Mouse (Mus musculus) small intestine, adult 2 months (tissue): Measurements from ENCODE around the gene Wdfy4. TPM values are rescaled to one million over a fixed set of nuclear protein-coding genes. Genes with fewer than 3 reads are reported as not detected.
A peak's percentile ranks its signal among the peaks of the same experiment; 100 is the strongest.

ENCODE experiments used
- H3K27ac ChIP-seq: fragments of 200-500 bp; 2 replicates; pipeline ENCODE4 v1.5.1; 2012; ENCODE audit warnings: low read depth, low read length, control low read depth, inconsistent platforms; ENCODE audit not compliant: insufficient read depth
- H3K27me3 ChIP-seq: fragments of 200-500 bp; 2 replicates; pipeline ENCODE4 v1.6.1; 2012; ENCODE audit warnings: mild to moderate bottlenecking, moderate library complexity, low read length, inconsistent platforms; ENCODE audit not compliant: control insufficient read depth, insufficient read depth
- H3K36me3 ChIP-seq: fragments of 200-500 bp; 2 replicates; pipeline ENCODE4 v1.6.1; 2012; ENCODE audit warnings: mild to moderate bottlenecking, low read length, control low read depth, inconsistent platforms; ENCODE audit not compliant: control insufficient read depth, insufficient read depth
- H3K4me1 ChIP-seq: fragments of 200-500 bp; 2 replicates; pipeline ENCODE4 v1.6.1; 2012; ENCODE audit warnings: low read length, inconsistent platforms, mixed read lengths; ENCODE audit not compliant: control insufficient read depth, insufficient read depth, insufficient read length
- H3K4me3 ChIP-seq: fragments of 200-500 bp; 2 replicates; pipeline ENCODE4 v1.5.1; 2012; ENCODE audit warnings: low read depth, mild to moderate bottlenecking, control low read depth, inconsistent platforms, low read length, moderate library complexity
- CTCF ChIP-seq: fragments of 200-500 bp; IDR thresholded peaks from 2 replicates; pipeline ENCODE4 v1.5.1; 2012; ENCODE audit warnings: low read depth, mild to moderate bottlenecking, control low read depth, inconsistent platforms, low read length, moderate library complexity, mixed read lengths; ENCODE audit not compliant: insufficient replicate concordance, insufficient read length; ENCODE audit errors: extremely low read depth
- POLR2A ChIP-seq: fragments of 200-500 bp; IDR thresholded peaks from 2 replicates; pipeline ENCODE4 v1.6.1; 2012; ENCODE audit warnings: low read depth, mild to moderate bottlenecking, control low read depth, inconsistent platforms, low read length, moderate library complexity
- WGBS: fragments of 180-500 bp; shearing (Covaris S2); methylation state at CpG from one replicate; pipeline ENCODE4 v1.1.7; 2018; 5-methylcytosine and 5-hydroxymethylcytosine counted together
- polyA plus RNA-seq: library from polyadenylated mRNA; depleted of rRNA; stranded (reverse); fragments of >200 nt; gene quantifications from 2 replicates; pipeline ENCODE4 v1.2.3, GENCODE M21; 2012

The Wdfy4 gene
- polyA plus RNA-seq, 1 experiment, result 4.8 TPM

DNA sequence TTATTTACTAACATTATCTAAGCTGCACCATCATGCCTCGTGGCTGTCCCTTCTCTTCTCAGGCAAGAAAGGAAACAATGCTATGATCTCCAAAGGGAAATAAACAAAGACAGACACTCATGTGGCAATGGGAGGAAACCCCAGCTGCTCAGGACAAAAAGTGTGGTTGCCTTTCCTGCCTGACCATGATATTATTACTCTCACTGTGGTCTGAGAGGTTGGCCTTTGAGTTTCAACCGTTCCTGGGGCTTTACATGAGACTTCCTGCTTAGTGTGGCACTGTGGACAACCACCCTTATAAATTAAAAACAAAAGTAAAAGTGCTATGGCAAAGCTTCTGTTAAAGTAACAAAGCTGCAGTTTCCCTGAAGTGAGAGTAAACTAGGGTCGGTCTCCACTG, 27.0 kb downstream of the Wdfy4 start:
- Histone ChIP-seq H3K27ac (no peak overlapping the region), H3K4me1 (no peaks in the 10 kb centered on the region), H3K36me3 (no peaks in the 10 kb centered on the region), H3K27me3 (no peaks in the 10 kb centered on the region), H3K4me3 (no peak overlapping the region)
- TF ChIP-seq CTCF (no peak), POLR2A (no peak)
- WGBS, result 49% methylated on average over 3 of the region's 3 CpGs

- Histone ChIP-seq H3K27me3 (no peaks in the 10 kb centered on the region), H3K36me3 (no peaks in the 10 kb centered on the region), H3K27ac (no peak overlapping the region), H3K4me3 (no peak overlapping the region), H3K4me1 (no peaks in the 10 kb centered on the region)
- TF ChIP-seq CTCF, result no peak
- TF ChIP-seq POLR2A, result no peak
- 53% methylated on average over 1 of the region's 1 CpGs for WGBS
Measured at GRCm38 (mm10) chr14:33152941-33153340, 32.4 kb downstream of the Wdfy4 start.

DNA sequence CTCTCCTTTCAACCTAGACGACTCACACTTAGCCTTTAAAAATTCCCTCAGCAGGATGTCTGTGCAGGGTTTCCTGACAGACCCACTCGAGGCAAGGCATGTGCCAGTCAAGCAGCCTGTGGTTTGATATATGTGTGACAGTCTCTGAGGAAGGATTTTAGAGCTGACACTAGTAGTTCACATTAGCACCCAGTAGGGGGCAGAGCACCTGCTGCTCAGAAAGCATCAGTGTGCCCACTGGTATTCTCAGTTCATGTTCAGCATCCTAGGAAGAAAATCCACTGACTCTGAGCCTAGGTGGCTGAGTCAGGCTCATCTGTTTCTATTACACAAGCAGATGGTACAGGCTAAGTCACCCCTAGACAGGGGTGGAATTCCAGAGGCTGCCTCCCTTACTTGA, 39.0 kb downstream of the Wdfy4 start:
- Histone ChIP-seq H3K27me3 (no peaks in the 10 kb centered on the region), H3K36me3 (no peaks in the 10 kb centered on the region), H3K27ac (no peak overlapping the region), H3K4me1 (no peaks in the 10 kb centered on the region), H3K4me3 (no peak overlapping the region)
- TF ChIP-seq CTCF (peak; percentile 51; the same call in 1 of the 2 replicates), POLR2A (no peak)
- 10% methylated on average over 2 of the region's 2 CpGs for WGBS

DNA sequence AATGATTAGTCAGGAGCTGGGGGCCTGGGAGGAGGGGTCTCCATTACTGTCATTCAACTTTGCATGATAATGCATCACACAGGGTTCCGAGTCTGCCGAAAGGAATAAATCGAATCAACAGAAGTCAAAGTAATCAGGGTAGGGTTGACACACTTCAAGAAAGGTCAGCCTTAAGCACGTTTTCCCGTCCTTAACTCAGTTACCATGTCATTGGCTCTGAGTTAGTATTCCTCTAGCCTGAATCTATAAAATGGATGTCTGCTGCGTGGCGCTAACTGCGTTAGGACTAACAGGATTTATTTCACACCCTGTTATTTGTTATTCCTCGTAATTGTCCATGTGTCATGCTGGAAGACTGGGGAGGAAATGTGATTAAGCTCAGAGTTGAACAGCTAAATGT, 48.5 kb downstream of the Wdfy4 start:
- H3K27me3 ChIP-seq, result no peaks in the 10 kb centered on the region
- no peaks in the 10 kb centered on the region for H3K4me1 ChIP-seq
- WGBS, result 79% methylated on average over 9 of the region's 9 CpGs
- H3K4me3 ChIP-seq, result no peak overlapping the region
- no peaks in the 10 kb centered on the region for H3K36me3 ChIP-seq
- TF ChIP-seq CTCF (no peak), POLR2A (no peak)
- no peak overlapping the region for H3K27ac ChIP-seq

- no peak overlapping the region for H3K27ac ChIP-seq
- no peaks in the 10 kb centered on the region for H3K36me3 ChIP-seq
- H3K4me1 ChIP-seq, result no peaks in the 10 kb centered on the region
- 82% methylated on average over 6 of the region's 6 CpGs for WGBS
- H3K4me3 ChIP-seq, result no peak overlapping the region
- H3K27me3 ChIP-seq, result no peaks in the 10 kb centered on the region
- no peak for TF ChIP-seq CTCF
- no peak for TF ChIP-seq POLR2A
Measured at GRCm38 (mm10) chr14:33135170-33135569, 50.1 kb downstream of the Wdfy4 start.

GRCm38 (mm10) chr14:33131044-33131758, 54.1 kb downstream of the Wdfy4 start:
- Histone ChIP-seq H3K36me3 (no peaks in the 10 kb centered on the region), H3K4me1 (no peaks in the 10 kb centered on the region), H3K4me3 (no peak overlapping the region), H3K27me3 (no peaks in the 10 kb centered on the region), H3K27ac (no peak overlapping the region)
- 76% methylated on average over 7 of the region's 7 CpGs for WGBS
- no peak for TF ChIP-seq POLR2A
- TF ChIP-seq CTCF, result no peak

- Histone ChIP-seq H3K36me3 (no peaks in the 10 kb centered on the region), H3K4me3 (no peak overlapping the region), H3K27ac (no peak overlapping the region), H3K4me1 (no peaks in the 10 kb centered on the region), H3K27me3 (no peaks in the 10 kb centered on the region)
- TF ChIP-seq CTCF (no peak), POLR2A (no peak)
- 56% methylated on average over 1 of the region's 1 CpGs for WGBS
Measured at GRCm38 (mm10) chr14:33116590-33116989, 68.7 kb downstream of the Wdfy4 start.

DNA sequence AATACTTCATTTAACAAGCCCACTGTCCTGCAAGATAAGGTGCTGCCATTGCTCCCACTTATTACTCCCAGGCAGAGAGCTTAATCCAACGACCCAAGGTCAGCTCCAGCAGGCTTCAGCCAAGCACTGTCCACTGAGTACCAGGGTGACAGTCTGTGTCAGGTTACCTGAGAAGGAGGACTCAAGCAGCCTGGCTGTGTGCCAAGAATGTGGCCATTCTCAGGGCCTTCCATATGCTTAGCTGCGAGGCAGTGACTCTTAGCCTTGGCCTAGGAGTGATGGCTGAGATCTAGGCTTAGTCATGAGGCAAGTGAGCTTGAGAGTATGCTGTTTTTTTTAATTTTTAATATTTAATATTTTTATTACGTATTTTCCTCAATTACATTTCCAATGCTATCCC, 80.5 kb downstream of the Wdfy4 start:
- TF ChIP-seq POLR2A (no peak), CTCF (no peak)
- Histone ChIP-seq H3K4me3 (no peak overlapping the region), H3K36me3 (no peaks in the 10 kb centered on the region), H3K27me3 (no peaks in the 10 kb centered on the region), H3K27ac (no peak overlapping the region), H3K4me1 (no peaks in the 10 kb centered on the region)
- WGBS, result 62% methylated on average over 3 of the region's 3 CpGs
